Mouse (Mus musculus) thymus, adult 2 months (tissue): ENCODE results near the gene Pcdh19. TPM values are rescaled to one million over a fixed set of nuclear protein-coding genes. Genes with fewer than 3 reads are reported as not detected.

Source experiments
- DNase-seq: peaks from one replicate; pipeline ENCODE4 v3.0.0; 2021
- H3K27ac ChIP-seq: fragments of 200-500 bp; 2 replicates; pipeline ENCODE4 v1.5.1; 2012; ENCODE audit warnings: low read length, control low read depth; ENCODE audit not compliant: control insufficient read depth, insufficient read depth
- H3K27me3 ChIP-seq: fragments of 200-500 bp; 2 replicates; pipeline ENCODE4 v1.6.1; 2012; ENCODE audit warnings: mild to moderate bottlenecking, low read length, moderate library complexity, mixed read lengths; ENCODE audit not compliant: control insufficient read depth, insufficient read depth
- H3K36me3 ChIP-seq: fragments of 200-500 bp; 2 replicates; pipeline ENCODE4 v1.6.1; 2012; ENCODE audit warnings: mild to moderate bottlenecking, low read length, moderate library complexity; ENCODE audit not compliant: control insufficient read depth, insufficient read depth
- H3K4me1 ChIP-seq: fragments of 200-500 bp; replicated peaks from 2 replicates; pipeline ENCODE4 v1.6.1; 2012; ENCODE audit warnings: low read length; ENCODE audit not compliant: control insufficient read depth, insufficient read depth
- H3K4me3 ChIP-seq: fragments of 200-500 bp; 2 replicates; pipeline ENCODE4 v1.5.1; 2012; ENCODE audit warnings: mild to moderate bottlenecking, low read length, control low read depth, moderate library complexity; ENCODE audit not compliant: control insufficient read depth, insufficient read depth
- CTCF ChIP-seq: fragments of 200-500 bp; IDR thresholded peaks from 2 replicates; pipeline ENCODE4 v1.5.1; 2012; ENCODE audit warnings: mild to moderate bottlenecking, control low read depth, low read length, moderate library complexity, borderline replicate concordance; ENCODE audit not compliant: control insufficient read depth, poor library complexity, insufficient read depth; ENCODE audit errors: extremely low read depth
- POLR2A ChIP-seq: fragments of 200-500 bp; IDR thresholded peaks from 2 replicates; pipeline ENCODE4 v1.6.1; 2012; ENCODE audit warnings: mild to moderate bottlenecking, low read length, control low read depth, moderate library complexity; ENCODE audit not compliant: control insufficient read depth, poor library complexity, insufficient read depth; ENCODE audit errors: extremely low read depth
- WGBS: fragments of 180-500 bp; shearing (Covaris S2); methylation state at CpG from one replicate; pipeline ENCODE4 v1.1.7; 2018; 5-methylcytosine and 5-hydroxymethylcytosine counted together
- polyA plus RNA-seq: library from polyadenylated mRNA; depleted of rRNA; stranded (reverse); fragments of >200 nt; gene quantifications from 2 replicates; pipeline ENCODE4 v1.2.3, GENCODE M21; 2012

Pcdh19 gene
- polyA plus RNA-seq, 1 experiment = 0.46 TPM

DNA sequence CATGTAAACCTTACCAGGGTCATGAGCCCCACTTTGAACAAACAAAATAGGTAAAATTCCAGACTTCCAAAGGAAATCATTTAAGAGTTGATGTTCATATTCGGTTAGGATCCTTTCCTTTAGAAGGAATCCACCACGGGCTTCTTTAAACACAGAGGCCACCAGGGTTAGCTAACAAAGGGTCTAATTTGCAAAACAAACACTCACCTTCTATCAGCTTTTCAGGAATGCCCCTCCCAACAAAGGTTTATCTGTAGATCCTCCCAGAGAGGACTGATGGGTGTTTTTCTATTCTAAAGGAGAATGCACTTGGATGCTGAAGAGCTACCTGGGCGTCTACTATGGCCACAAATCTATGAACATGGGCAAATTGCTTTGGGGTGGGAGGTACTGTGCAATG, 15.0 kb downstream of the Pcdh19 start:
- DNase-seq = no peak
- H3K27me3 ChIP-seq = no peaks in the 10 kb centered on the region
- no peaks in the 10 kb centered on the region for H3K36me3 ChIP-seq
- WGBS = 45% methylated on average over 3 of the region's 3 CpGs
- no peak overlapping the region for H3K27ac ChIP-seq
- H3K4me1 ChIP-seq = no peaks in the 10 kb centered on the region
- TF ChIP-seq POLR2A (no peak), CTCF (no peak)
- H3K4me3 ChIP-seq = no peak overlapping the region

DNA sequence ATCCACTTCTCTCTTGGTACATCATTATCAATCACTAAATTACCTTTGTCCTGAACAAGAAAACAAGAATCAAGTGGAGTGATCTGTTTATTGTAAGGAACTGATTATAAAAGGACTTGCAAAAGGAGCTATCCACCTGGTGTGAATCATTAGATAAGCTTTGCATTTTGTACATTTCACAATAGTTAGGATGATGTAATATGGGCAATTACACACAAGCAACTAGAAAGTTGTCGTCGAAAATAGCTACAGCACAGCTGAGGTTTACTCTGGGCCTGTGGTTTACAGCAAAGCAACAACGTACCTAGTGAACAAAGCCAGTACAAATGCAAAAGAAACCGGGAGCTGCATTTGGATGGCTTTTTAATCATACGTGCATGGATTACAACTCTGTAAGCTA, 28.7 kb downstream of the Pcdh19 start:
- H3K4me3 ChIP-seq = no peak overlapping the region
- H3K27me3 ChIP-seq = no peaks in the 10 kb centered on the region
- H3K27ac ChIP-seq = no peak overlapping the region
- TF ChIP-seq POLR2A = no peak
- TF ChIP-seq CTCF = no peak
- H3K36me3 ChIP-seq = no peaks in the 10 kb centered on the region
- no peak for DNase-seq
- H3K4me1 ChIP-seq = no peaks in the 10 kb centered on the region
- WGBS = 77% methylated on average over 5 of the region's 5 CpGs

DNA sequence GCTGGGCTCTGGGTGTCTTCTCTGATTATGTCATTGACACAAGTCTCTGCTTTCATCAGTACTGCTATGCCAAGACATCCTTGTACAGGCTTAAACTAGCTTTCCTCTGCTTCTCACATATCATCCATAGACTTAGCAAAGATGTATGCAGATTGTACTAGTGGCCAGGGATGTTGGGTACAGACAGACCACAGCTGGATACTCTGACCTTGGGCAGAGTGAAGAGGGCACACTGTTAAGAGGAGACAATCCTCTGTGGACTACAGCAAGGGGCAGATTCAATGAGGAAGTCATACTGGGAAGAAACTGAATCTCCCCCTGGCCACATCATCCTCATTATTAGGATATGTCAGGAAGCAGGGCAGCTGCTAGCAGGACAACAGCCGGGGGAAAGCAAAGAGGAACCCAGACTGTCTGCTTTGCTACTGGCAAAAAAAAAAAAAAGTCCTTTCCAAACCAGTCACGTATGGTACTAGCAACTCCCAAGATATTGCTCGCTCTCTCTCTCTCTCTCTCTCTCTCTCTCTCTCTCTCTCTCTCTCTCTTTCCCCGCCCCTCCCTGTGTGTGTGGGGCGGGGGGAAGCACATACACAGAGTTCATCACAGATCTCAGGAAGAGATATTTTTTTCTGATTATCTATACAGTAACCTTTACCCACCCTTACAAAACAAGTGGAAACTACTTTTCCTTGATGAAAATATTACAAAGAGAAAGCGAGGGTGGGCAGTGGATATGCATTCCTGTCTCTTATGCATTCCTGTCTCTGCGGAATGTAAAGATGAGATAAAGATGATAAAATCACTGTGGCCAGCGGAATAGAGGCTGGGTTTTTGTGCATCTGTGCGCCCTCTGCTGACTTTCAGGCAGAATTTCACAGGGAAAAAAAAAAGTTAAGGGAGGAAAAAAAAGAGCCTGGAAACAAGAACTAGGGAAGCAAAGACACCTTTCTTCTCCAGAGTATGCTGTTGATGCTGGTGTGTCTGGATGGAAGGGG, 31.2 kb downstream of the Pcdh19 start:
- Histone ChIP-seq H3K4me3 (no peak overlapping the region), H3K27ac (no peak overlapping the region), H3K36me3 (no peaks in the 10 kb centered on the region), H3K27me3 (no peaks in the 10 kb centered on the region), H3K4me1 (no peaks in the 10 kb centered on the region)
- DNase-seq = no peak
- TF ChIP-seq CTCF (no peak), POLR2A (no peak)
- WGBS = 23% methylated on average over 9 of the region's 9 CpGs

DNA sequence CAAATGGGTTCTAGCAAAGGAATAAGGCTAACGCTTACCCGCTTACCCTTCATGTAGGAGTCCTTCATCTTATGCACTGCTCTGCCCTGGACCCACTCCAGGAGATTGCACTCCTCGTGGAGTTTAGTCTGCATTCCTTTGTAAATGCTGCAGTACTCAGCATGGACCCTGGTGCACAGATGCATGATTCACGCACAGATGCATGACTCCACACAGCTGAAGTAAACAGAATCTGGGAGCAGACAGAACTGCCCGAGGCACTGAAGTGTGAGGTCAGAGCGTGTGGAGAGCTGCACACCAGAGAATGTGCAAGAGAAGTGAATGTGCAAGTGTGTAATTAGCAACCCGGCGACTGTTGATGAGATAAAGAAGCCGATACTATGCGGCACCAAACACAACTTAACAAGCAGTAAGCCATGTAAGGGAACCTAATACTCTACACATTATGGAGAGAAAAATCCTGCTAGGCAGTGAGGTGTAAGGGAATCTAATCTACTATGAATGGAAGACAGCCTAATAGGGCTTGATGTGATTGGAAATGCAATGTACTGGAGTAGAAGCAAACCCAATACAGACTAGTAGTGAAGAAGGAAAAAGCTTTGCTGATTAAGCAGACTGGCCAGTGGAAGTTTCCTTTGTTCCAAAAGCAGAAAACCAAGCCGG, 32.8 kb downstream of the Pcdh19 start:
- DNase-seq = no peak
- Histone ChIP-seq H3K27me3 (no peaks in the 10 kb centered on the region), H3K4me1 (no peaks in the 10 kb centered on the region), H3K4me3 (no peak overlapping the region), H3K36me3 (no peaks in the 10 kb centered on the region), H3K27ac (no peak overlapping the region)
- TF ChIP-seq POLR2A (no peak), CTCF (no peak)
- 86% methylated on average over 11 of the region's 11 CpGs for WGBS

DNA sequence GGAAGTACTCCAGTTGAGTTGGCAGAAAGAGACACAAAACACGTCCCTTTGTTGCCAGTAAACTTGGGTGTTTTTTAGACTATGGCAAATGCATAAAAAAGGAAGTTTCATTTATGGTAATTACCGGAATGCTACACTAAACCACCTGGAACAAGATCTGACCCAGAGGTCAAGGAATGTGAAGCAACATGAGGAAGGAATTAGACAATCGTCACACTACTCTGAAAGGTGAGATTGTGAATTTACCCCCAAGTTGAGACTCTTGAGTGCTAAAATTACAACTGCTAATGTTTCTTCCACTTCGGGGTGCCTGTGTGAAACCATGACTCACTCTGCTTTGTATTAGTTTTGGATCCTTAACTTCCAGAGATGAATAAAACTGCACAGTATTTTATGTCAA, 33.6 kb downstream of the Pcdh19 start:
- no peak for TF ChIP-seq CTCF
- no peak for TF ChIP-seq POLR2A
- no peak for DNase-seq
- H3K27ac ChIP-seq = no peak overlapping the region
- H3K27me3 ChIP-seq = no peaks in the 10 kb centered on the region
- H3K4me3 ChIP-seq = no peak overlapping the region
- WGBS = 59% methylated on average over 4 of the region's 4 CpGs
- H3K4me1 ChIP-seq = no peaks in the 10 kb centered on the region
- no peaks in the 10 kb centered on the region for H3K36me3 ChIP-seq

DNA sequence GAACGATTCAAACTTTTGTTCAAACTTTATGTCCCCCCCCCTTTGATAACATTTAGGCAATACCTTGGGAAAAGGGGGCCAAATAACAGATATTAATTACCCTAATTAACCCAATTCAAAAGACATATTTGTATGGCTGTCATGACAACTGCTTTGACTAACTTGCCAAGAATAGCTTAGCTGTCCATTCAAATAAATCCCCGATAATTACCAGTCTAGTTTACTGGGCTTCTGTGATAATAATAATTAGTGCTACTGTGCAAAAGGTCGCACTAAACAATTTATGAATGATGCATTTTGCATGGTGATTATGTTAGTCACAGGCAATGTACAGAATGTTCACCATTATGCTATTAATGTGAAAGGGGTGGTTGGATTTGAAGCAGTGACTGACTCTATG, 35.7 kb downstream of the Pcdh19 start:
- TF ChIP-seq POLR2A (no peak), CTCF (no peak)
- H3K4me1 ChIP-seq = no peaks in the 10 kb centered on the region
- WGBS = 89% methylated on average over 3 of the region's 3 CpGs
- H3K27ac ChIP-seq = no peak overlapping the region
- no peaks in the 10 kb centered on the region for H3K36me3 ChIP-seq
- DNase-seq = no peak
- H3K4me3 ChIP-seq = no peak overlapping the region
- no peaks in the 10 kb centered on the region for H3K27me3 ChIP-seq
